Mouse (Mus musculus): ENCODE data around the gene Pde4dip. TPM values are rescaled to one million over a fixed set of nuclear protein-coding genes. Genes with fewer than 3 reads are reported as not detected.

The Pde4dip gene
- 100 to 1,000 TPM; 632 to 678 TPM for total RNA-seq (2021)

DNA sequence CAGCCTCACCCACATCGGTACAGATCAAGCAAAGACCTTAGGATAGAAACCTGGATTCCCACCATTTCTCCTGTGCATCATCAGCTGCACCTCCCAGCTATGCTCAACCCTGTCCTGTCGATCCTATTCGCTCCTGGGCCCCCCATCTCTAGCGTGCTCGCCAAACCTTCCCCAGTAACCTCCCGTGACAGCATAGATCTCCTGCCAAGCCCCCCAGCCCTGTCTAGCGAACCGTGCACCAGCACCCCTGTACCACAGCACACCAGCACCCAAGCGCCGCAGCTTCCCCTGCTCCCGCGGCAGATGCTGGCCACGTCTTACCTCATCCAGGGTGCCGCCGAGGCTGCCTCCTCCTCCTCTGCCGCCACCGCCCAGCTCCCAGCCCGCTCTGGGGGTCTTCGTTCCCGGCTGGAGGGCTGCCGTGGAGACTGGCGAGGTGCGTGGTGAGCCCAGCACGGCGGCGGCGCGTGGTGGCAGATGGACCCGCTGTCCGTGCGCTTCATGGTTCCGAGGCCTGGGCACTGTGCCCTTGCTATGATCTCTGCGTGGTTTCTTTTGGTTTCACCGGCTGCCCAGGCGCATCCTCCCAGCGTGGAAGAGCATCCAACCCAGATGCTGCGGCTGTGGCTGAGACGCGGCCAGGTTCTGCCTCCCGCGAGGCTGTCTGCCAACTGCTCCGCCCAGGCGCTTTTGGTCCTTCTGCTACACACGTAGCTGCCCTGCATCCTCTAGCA is at the start of gene Pde4dip:
Pde4dip (minus strand) TSS at position 540 of the 734 bp plus-strand sequence.
- DNase-seq = peak; percentile 20

DNA sequence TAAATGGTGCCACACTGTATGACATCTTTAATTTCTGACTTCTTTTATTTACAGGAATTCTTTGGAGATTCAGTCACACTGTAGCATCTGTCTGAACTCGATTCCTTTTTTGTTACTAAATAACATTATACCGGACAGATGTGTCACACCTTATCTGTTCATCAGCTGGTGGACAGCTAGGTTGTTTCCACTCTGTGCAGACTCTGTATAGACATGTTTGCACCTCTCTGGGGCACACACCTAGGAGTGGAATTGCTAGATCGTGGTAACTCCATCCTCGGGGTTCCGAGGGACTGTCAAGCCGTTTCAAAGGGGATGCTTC is 49.4 kb upstream of the Pde4dip start:
- DNase-seq = no peak

DNA sequence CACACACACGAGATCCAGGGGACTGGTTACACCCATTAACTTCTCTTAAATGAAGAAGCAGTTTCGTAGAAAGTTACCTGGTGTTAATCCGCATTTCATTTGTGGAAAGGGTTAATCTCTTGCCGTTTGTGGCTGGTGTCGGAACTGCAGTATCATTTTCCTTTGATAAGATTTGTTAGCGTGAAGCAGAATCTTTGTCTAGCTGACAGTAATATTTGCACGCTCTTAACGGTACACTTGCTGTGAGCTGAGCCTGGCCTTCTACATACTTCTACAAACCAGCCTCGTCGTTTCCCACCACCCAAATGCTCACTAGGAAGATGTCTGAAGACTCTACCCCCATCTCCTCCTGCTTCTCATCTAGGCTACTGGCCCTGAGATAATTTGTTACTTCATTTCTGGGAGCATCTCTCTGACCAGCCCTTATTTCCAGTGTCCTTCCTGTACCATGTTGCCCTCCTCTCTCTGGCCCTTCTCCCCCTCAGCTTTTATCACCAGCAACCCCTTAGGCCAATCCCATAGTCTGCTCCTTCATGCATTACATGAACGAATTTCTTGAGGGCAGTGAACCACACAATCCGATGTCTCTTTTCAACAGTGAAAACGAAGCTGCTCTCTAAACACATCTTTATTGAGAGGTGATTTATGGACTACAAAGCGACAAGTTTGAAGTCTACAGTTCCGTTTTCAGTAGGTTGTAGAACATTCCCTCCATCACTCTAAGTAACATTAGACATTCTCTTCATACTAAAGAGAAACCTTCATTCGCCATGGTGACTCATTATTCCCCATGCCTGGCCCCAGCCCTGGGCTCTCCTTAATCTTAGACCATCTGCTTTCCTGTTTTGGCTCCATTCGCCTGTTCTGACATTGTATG is 48.8 kb upstream of the Pde4dip start:
- no peak for DNase-seq

DNA sequence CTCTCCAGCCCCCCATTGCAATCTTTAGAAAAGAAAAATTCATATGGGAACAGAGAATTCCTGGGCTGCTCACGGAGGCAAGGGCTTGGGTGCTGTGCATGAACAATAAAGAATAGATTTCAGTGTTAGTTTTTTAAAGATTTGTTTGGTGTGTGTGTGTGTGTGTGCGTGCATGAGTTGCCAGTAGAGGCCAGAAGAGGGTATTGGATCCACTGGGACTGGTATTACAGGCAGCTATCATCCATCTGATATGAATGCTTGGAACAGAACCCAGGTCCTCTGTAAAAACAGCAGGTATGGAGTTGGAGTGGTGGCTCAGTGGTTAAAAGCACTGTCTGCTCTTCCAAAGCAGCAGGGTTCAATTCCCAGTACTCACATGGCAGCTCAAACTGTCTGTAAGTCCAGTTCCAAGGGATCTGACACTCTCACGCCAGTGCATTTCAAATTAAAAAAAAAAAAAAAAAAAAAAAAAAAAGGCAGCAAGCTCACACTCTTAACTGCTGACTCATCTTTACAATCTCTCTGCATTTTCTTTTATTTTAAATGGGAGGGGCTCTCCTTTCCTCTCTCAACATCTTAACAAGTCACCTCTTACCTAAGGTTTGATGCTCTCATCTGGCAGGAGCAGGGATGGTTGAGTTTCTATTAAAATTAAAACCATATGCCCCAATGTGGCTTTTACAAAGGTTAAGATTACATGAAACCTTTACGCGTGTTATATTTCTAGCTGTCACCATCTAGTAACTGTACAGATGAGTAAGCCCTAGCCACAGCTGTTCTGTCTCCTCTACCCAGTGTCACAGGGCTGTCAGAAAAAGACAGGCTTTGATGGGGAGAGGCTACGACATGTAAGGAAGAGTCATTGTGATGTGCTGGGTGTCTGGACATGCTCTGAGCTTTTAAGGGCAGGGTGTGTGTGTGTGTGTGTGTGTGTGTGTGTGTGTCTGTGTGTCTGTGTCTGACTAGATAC is 46.1 kb upstream of the Pde4dip start:
- no peak for DNase-seq

DNA sequence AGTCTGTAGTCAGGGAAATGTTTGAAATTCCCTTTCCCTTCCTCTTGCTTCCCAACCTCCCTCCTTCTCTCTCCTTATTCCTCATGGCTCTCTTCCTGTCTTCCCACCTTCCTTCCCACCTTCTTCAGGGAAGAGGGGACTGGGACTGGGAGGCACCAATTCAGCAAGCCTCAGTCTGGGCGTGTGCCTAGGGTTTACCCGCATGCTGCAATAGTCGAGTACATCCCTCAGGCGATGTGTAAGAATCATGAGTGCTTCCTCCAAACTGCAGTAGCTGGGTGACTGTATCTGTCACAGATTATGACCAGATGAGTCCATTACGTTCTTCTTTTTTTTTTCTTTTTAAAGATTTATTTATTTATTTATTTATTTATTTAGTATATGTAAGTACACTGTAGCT is 45.3 kb upstream of the Pde4dip start:
- DNase-seq = no peak

DNA sequence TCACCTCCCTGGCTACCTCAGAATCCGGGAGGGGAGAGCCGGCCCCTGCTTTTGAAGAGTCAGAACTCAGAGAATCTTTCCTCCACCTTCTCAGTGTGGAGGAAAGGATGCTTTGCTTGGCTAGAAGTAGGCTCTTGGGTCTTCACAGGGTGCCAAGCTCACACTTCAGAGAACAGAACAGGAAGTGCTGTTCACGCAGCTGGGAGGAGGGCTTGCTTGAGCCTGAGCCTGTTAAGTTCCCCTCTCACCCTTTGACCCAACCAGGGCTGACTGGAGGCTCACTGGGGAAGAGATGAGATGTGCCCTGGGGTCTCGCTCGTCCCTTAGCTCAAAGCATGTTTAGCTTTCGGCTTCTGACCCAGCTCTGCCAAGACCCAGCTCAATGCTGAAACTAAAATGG is 44.7 kb upstream of the Pde4dip start:
- DNase-seq = no peak

DNA sequence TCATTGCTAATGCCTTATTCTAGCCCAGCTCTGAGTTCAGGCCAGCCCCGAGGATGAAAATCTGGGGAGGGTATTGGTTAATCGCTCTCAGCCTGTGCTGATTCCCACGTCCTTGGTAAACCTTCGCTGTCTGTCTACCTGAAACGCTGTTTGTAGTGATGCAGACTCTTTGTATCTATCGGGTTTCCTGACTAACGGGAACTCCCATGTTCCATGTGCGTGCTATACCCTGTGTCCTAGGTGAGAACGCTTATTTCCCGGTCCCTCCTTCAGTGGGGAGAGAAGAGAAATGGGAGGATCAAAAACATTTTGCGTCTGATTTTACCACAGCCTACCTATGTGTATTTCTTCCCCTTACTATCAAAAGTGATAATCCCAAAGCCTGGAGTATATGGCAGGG is 44.3 kb upstream of the Pde4dip start:
- no peak for DNase-seq

DNA sequence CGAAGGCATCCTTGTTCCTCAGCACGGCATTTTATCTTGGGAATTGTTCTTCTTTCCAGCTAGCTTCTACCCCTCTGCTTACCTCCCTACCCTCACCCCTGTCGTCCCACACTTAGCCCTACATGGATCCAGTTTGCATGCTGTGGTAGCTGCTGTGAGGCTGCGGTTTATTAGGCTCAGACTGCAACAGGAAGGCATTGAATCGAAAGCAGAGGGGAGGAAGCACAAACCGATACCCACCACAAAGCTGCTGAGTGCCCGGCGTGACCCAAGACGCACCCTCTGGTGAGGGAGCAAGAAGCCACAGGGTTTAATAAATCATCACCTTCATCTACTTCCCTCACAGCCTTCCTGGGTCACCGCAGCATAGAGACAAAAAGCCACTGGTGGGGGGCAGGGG is 43.6 kb upstream of the Pde4dip start:
- DNase-seq = no peak

DNA sequence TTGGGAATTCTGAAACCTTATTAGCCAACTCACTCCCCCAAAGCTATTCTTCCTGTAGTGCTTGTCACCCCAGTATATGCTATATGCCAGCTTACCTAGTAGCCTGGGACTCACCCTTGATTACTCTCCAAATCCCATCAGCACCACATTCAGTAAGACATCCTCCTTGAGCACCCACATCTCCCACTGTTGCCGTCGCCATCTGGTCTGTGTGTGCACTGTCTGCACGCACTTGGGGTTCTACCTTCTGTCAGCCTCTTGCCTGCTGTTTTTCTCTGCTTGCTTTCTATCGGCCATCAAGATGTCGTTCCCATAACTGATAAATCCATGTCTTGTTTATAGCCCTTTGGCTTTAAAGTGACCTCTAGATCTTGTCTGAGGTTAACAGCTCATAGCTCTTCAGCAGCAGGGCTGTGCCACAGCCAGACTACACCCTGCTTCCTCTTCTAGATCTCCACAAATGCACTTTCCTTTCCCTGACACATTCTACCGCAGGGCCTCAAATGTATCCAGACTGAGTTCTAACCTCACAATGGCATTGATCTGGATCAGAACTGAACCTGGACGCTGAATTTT is 42.9 kb upstream of the Pde4dip start:
- DNase-seq = no peak

DNA sequence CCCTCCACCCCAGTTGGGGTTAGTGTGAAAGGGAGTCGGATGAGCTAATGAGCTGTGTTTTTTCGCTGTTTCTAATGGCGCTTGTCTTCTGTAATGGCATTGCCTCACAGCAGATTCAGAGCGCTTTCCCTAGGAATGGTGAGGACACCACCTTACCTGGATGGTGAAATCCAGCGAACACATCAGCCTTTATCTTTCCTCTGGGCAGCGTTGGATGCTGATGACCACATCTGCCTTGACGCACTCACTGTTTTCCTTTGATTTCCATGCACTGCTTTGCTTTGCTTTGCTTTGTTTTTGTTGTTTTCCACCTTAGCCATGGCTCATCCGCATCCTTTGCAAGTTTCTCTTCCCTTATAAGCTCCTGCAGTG is 42.3 kb upstream of the Pde4dip start:
- no peak for DNase-seq

DNA sequence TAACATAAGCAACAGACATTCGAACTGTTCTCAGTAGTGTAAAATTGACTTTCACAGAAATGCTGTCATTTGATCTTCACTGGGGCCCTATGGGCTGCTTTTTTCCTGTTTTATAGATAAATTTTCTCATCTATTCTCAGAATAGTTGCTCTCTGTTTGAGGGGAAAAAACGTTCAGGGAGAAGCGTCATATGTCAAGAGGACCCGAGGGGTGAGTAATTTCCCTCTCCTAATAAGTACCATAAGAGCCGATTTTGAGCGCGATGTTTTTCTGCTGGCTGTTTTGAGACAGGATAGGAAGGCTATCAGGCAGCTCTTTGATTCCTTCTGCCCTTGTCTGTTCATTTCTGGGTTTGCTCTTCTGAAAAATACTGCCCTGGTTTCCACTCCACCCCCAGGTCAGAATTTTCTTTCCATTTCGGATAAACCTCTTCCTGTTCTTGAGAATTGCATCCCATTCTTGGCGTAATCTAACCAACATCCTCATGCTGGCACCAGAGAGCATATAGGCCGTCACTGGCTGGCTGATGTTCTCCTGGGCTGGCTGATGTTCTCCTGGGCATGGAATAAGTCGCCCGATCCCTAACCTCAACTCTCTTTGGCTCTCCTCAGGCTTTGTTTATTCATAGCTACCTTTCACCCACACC is 41.8 kb upstream of the Pde4dip start:
- peak; percentile 21 for DNase-seq

DNA sequence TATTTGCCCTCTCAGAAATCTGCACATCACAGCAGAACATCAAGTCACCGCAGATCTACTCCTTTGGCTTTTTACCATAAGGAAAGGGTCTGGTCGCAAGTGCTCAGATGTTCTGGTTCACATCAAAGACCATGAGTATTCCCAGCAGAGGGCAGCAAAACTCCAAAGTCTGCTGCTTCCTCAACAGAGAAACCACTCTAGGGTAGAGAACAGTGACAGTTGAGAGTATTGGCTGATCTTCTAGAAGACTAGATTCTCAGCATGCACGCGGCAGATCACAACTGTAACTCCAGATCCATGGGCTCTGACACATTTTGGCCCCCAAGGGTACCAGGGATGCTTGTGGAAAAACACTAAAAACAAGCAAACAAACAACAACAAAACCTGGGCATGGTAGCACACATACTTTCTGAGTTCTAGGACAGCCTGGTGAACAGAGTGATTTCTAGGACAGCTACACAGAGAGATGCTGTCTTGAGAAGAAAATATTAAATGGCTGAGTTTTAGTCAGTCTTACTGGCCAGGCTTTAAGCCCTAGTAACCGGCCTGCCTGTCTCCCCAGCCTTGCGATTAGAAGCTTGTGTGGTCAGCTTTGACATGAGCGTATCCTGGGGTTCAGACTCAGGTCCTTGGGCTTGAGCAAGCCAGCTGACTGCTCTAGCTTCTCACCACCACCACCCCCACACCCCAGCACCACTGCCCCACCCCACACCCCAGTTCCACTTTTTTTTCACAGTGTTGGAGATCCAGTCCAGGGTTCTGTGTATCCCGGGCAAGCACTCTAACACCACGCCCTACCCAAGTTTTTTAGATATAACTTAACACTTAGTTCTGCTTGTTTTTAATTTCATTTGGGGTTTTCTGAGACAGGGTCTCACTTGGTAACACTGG is 40.7 kb upstream of the Pde4dip start:
- DNase-seq = peak; percentile 86

DNA sequence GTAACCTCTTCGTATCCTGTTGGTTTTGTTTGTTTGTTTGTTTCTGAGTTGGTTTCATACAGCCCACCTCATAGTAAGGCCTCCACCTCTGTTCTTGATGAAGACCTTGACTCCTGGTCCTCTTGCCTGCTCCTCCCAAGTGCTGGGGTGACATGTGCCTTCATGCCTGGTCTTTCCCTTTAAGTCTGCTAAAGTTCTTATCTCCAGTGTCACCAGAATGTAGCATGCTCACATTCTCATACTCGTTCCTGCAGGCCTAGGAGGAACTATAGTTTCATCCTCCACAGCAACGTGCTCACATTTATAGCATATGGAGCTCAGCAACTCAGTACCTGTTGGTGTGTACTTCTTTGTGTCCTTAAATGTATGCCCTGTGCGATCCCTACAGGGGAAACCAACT is 38.8 kb upstream of the Pde4dip start:
- DNase-seq = no peak

DNA sequence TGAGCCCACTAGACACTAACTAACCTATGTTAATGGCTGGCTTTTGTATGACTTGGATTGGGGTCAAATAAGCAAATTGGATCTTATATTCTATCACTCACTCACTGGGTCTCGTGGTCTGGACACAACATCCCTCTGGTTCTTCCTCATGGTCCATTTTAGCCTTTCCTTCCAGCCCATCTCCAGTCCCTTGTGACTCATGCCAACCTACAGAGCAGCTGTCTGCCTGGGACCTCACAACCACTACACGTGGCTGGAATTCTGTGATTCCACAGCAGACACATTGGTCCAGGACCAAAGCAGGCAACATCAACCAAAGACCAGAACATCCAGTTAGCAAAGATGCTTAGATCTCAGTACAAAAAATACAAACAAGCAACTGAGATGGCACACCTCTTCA is 36.7 kb upstream of the Pde4dip start:
- no peak for DNase-seq

DNA sequence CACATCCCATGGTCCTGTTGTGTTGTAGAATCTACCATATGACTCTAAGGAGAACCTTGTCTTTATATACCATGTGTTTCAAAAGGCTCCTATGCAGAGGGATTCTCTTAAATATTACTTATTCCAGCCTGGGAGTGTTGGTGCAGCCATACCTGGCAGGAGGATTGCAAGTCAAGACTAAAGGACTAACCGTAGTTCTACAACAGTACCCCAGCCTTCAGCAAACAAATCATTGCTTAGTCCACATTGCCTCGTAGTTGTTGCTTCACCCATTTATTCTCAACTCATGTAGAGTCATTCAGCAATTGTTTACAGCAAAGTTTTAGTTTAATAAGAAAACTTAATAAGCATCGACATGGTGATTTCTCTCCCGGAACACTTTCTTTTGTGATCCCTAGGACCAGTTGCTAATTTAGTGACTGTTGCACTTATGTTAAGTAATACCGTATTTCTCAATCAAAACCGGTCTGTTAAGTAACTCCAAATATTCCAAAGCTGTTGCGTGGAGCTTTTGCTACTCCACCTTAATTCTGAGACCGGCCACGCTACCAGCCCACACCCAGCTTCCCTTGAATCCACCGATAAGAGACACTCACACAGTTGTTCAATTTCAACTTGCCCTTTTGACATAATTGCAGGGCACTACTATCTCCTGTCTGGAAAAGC is 30.5 kb upstream of the Pde4dip start:
- no peak for DNase-seq

DNA sequence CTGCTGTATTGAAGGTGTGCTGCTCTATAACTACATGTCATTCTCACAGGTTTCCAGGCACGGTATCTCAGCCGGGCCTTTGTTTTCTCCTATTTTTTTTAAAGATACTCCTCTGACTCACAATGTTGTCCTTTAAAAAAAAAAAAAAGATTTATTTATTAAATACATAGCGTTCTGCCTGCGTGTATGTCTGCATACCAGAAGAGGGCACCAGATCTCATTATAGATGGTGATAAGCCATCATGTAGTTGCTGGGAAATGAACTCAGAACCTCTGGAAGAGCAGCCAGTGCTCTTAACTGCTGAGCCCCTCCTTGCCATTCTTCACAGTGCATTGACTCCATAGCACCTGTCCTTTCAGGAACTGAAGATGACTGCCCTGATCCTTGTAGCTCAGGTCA is 26.6 kb upstream of the Pde4dip start:
- DNase-seq = no peak

DNA sequence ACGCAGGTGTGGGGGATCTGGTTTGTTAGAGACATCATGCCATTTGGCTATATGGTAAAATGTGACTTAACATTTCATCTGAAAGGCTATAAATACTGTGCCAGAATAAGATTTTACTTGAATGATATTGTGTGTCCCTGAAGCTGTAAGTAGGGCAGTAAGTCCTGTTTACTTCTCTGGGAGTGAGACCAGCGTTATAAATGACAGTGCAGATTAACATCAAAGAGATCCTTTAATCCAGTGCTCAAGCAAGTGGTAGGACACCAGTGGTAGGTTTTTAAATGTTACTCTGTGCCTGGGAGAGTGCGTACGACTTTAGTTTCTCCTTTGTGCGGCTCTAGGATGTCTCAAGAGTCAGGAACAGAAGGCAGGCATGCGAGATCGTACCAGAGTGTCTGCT is 22.6 kb upstream of the Pde4dip start:
- no peak for DNase-seq

DNA sequence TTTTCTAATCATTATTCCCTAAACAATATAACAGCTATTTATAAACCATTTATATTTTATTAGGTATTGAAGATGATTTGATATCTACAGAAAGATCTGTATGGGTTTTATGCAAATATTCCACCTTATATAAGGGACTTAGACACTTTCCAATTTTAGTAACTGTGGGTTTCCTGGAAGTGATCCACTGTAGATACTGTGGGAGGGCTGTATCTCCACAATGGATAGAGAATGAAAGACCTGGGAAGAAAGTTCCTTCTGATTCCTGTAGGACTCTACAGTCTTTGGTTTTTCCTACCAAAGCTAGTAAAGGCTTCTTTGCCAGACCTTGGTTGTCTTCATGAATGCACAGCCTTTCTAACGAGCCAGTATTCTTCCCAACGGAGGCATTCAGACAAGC is 21.2 kb upstream of the Pde4dip start:
- no peak for DNase-seq

DNA sequence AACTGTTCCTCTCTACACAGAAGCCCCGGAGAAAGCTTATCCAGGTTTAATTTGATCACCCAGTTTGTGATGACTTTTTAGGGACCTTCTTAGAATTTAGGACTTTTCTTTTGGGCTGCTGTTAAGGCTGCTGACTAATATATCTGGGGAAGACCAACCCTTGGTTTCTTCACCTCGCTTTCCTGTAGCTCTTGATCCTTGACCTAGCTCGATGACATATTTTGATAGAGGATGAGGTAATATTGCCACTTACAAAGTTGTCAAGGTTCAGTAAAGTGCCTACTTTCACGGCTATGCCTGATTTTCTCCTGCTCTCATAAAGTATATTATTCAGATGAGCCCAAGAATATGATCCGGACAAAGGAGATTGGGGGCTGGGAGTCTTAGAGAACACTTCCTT is 13.1 kb upstream of the Pde4dip start:
- DNase-seq = no peak
